Mouse (Mus musculus): ENCODE measurements around the gene Gm2174. TPM values are rescaled to one million over a fixed set of nuclear protein-coding genes. Genes with fewer than 3 reads are reported as not detected.

The Gm2174 gene
- 1 to 10 TPM in 1 of 2 experiments, under 1 TPM in 1; 0.80 to 2.1 TPM for total RNA-seq (2021)
- long read RNA-seq, experiment 1: 0 reads
- long read RNA-seq, experiment 2: 0 reads

DNA sequence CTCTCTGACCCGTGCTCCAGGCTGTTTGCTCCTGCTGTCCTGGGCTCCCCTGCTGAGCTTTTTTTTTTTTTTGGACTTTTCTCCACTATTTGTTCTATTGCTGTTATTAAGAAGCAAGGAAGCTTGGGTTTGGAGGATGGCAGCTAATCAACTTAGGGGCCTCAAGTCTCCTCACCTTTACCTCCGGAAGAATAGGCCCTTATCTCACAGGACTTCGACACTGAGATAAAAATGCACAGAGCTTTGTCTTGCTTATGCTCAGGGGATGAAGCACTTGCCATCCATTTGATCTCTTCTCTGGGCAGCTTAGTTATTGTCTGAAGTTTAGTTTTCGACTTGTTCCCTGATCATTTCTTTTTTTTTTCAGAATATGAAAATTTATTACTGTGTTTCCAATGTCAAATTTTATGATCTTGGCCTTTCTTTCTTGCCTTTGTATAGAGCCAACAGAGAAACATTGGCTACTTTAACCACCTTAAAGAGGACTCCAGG is at the start of gene Gm2174:
TSS of gene Gm2174 (plus strand) at position 442 of the 492 bp plus-strand sequence.
- no peak for DNase-seq (ENCODE audit: low spot score in 2 of 2)

DNA sequence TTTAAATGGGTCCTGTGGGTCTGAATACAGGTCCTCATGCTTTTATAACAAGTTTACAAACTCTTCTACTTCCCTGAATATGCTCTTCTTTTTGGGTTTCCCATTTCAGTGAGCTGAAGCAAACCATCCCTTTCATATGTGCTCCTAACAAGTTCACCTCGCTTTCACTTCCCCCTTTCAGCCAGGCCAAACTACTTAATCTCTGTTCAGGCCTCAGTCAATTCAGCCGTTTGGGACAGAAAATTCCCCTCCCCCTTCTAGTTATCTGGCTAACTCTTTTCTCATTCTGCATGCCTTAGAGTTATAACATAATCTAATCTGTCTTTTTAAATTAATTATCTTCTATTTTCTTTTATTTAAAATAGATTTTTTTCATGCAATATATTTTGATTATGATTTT is 43.1 kb upstream of the Gm2174 start:
- DNase-seq (ENCODE audit: low spot score in 2 of 2): no peak

DNA sequence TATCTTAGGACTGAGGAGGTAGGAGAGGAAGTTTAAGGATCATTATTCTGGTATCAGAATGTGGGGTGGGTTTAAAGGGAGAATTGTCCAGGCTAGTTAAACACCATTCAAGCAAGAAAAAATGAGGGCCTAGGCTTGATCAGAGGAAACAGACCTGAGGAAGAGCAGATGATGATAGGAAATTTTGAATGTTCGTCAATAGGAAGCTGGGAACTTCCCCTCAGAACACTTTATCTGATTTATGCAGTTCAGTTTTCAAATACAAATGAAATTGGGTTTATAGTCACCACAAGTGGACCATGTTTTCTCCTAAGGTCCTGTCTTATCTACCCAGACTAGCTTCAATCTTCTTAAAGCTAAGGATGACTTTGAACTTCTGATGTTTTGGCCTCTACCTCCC is 42.3 kb upstream of the Gm2174 start:
- DNase-seq (ENCODE audit: low spot score in 2 of 2): no peak

DNA sequence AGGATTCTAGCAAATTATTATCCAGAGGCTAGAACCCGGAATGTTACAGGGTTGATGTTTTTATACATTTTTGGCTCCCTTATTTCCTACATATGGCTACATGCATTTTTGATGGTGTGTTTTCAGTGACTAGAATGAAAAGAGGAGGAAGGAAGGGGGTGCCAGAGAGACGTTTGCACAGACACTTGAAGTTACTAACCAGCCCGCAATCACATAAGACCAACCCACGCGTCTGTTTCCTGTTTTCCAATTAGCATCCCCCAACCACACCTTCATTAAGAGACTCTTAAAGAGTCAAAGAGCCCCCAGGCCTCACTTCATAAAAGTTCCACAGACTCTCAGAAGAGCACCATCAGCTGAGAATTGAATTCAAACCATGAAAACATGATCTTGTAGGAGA is 41.6 kb upstream of the Gm2174 start:
- DNase-seq (ENCODE audit: low spot score in 2 of 2): no peak

DNA sequence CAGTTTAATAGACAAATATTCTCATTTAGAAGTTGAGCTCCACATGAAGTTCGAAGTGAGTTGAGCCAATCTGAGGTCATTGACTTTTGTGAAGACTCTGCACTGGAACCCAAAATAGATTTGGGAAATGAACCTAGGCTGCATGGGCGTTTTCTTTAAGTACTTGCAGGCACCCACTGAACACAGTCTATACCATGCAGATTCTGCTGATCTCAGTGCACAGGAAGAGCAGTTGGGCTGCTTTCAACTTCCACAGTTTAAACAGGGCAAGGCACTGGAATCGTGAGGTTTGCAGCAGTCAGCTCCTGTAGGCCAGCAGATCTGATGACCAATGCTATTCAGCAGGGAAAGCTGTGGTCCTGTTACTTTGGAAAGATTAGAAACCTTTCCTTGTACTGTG is 31.5 kb upstream of the Gm2174 start:
- no peak for DNase-seq (ENCODE audit: low spot score in 2 of 2)

DNA sequence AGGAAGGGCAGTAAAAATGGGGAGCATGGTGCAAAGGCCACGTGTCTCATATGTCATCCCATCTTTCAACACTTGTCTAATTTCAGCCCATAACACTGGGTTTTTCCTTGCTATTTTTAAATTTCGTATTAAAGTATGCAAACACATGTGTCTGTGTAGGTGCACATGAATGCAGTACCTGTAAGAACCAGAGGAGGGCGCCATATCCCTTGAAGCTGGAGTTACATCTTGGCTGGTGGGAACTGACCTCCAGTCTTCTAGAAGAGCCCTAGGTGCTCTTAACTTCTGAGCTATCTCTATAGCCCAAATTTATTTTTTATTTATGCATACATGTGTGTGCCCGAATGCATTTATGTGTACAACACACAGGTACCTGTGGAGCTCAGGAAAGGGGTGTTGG is 30.2 kb upstream of the Gm2174 start:
- no peak for DNase-seq (ENCODE audit: low spot score in 2 of 2)

DNA sequence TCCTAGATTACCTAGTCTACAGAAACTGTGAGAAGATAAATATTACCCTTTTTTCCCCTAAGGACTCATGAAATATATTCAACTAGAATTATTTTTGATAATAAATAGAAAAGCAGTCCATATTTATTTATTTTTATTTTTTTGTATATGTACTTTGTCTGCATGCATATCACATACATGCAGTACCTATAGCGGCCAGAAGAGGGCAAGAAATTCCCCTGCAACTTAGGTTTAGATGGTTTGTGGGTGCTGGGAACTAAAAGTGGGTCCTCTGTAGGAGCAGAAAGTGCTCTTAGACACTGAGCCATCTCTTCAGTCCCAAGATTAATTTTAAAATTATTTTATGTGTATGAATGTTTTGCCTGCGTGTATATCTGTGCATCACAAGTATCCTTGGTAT is 17.2 kb upstream of the Gm2174 start:
- no peak for DNase-seq (ENCODE audit: low spot score in 2 of 2)

DNA sequence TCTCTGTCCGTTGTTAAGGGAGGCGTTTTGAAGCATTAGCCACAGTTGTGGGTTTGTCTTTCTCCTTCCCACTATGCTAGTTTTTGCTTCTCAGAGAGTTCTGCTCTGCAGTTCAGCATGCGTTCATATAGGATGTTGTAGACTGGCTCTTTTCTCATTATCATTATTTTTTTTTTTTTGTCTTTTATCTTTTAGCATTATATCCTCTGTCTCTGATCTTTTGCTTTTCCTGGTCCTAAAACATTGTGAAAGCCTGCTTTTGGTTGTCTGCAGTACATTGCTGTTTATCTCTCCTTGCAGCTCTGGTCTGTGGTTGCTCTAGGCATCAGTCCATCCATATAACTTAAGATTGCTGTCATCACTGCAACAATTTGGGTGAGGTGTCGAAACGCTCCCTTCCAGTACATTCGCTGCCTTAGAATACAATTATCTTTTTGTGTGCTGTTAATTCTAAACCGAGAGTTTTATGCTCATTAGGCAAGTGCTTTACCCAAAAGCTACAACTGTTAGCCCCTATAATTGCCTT is 11.9 kb upstream of the Gm2174 start:
- DNase-seq (ENCODE audit: low spot score in 2 of 2): no peak

DNA sequence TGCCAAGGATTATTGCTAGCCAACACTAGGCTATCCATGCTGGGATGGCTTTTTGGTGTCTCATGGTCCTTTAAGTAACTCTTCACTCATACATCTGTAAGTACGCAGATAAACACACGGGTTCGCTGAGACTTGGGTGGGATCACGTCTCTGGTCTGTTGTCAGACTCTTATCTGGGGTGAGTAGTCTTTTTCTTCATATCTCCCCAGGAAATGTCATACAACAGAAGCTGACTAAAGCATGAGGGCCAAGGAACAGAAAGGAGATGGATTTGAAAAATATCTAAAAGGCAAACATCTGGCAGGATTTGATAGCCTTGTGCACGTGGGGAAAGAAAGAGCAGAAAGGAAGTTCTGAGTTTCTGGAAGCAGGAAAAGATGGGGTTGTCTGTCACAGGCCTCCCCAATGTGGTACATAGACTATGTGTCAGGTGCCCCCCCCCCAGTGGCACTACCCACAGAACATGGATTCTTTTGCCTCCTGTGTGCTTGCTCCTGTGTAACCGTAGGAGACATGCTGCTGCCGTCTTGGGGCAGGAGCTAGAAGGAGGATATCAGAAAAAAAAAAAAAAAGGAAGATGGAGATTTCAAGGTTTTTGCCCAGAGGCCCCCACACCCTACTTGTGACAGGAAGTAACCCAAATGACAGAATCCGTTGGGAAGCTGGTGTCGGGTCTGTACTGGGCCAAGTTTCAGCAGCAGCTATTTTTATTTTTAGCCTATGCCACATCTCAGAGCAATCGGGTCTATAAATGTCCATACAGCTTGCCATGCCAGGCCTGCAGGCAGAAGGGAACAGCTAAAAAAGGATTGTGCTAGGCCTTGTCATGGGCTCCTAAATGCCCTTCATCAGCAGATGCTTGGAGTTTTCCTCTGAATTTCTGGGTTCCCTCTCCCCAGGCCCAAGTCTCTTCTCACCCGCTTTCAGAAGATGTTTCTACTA is 1.0 kb upstream of the Gm2174 start:
- DNase-seq (ENCODE audit: low spot score in 2 of 2): no peak

DNA sequence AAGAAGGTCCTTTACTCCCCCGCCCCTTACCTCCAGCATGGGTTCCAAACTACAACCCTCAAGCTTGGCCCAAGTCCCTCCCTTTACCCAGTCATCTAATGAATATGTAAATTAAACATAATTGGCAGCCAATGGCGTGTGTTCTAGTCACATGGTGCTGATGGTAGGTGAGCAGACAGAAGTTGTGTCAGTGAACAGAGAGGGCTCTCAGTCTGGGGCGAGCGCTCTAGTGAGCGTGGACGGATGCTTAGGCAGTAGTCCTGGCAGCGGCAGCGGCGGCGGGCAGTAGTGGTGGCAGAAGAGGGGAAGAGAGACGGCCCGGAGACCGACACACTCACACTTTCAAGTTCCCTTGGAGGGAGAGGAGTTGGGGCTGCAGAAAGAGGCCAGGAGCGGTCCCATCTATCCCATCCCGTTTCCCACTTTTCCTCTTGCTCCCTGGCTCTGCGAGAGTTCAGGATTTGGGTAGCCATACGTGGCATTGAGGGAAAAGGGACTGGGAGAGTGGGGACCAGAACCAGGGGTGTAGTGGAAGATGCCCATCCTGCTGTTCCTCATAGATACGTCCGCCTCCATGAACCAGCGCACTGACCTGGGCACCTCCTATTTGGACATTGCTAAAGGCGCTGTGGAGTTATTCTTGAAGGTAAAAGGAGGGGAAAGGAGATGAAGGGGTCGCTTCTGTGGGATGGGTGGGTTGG is 7.1 kb downstream of the Gm2174 start, which contains the start of gene Ints6l:
TSS of gene Ints6l (plus strand) at position 187 of the 701 bp plus-strand sequence.
- peak; percentile 19 to 43 for DNase-seq (ENCODE audit: low spot score in 2 of 2)

DNA sequence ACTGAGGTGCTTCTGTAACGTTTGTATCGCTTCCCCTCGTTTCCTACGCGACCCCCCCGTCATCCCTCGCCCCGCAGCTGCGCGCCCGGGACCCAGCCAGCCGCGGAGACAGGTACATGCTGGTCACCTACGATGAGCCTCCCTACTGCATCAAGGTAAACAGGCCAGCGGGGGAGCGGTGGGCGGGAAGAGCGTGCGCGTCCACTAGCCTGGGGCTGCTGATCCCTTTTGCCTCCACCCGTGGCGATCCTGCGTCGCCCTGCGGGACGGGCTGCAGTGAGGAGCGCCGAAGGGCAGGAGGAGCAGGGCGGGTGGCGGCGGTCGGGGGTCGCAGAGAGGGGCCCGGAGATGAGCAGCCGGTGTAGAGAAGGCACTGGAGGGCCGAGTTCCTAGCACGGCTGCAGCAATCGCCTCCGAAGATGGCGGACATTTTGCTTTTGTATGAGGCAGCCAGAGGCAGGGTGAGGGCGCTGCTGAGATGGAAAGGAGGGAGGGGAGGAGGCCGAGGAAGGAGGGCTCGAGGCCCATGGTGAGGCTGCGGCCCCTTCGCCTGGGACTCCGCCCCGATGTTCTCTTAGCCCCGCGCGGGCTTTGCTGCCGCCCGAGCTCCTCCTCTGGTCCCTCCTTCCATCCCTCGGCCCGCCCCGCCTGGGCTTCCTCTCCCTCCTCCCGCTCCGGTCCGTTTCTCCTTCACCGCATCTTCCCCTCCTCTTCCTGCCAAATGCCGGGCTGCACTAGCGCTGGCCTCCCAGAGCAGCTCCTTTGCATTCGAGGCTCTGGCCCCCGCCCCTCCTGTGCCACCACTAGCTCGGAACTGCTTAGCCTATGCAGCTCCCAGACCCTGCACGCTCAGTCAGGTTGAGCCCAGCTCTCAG is 7.8 kb downstream of the Gm2174 start:
- DNase-seq (ENCODE audit: low spot score in 2 of 2): peak; percentile 70 to 85

DNA sequence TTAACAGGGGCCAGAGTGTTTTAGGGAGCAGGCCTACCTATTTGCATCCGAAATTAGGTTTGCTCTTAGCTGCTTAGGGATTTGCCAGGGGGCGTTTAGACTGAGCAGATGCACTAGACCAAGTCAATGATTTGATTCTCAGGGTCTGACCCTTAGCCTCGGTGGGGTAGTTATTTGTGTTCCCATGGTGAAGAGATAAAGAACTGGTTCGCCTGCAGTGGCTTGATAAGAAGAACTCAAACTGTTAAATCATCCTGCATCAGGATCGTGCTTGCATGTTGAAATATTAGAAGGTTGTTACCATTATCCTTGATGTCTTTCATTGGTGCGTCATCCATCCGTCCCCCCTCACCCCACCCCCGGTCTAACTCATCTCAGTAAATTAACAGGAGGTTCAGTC is 8.6 kb downstream of the Gm2174 start:
- no peak for DNase-seq (ENCODE audit: low spot score in 2 of 2)

DNA sequence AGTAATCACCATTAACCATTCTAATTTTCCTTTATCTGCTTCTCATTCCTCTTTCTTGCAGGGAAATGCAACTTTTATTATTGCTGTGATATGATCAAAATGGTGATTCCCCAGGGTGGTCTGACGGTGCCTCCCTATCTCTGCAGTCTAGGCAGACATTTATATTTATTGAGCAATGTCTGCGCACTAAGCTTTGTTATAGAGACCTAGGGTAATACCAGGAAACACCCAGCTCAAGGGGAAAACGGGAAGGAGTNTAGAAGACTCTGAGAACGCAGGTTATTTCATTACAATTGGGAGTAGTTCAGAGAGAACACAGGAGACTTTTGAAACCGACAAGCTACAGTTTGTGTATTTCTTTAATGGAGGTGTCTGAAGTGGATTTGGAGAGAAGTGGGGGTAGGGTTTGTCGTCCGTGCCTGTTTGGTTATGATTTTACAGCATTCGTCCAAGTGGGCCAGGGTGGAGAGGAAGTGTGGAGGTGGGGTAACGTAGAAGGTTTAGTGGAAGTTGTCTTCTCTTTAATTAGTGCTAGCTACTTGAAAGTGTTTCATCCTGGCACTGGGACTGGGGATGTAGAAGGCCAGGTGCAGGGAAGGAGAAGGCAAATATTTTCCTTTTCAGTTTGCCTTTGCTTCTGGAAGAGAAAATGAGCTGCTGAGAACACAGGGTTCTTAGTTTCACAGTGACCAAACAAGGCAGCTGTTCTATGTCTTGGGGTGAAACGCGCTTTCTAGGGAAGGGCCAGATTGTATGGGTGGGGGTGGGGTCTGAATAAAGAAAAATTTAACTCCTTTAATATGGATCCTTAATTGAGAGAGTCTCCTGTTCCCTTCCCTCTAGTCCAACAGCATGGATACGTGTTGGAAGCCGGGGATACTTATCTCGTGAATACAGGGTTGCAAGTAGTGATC is 14.5 kb downstream of the Gm2174 start:
- DNase-seq (ENCODE audit: low spot score in 2 of 2): no peak

DNA sequence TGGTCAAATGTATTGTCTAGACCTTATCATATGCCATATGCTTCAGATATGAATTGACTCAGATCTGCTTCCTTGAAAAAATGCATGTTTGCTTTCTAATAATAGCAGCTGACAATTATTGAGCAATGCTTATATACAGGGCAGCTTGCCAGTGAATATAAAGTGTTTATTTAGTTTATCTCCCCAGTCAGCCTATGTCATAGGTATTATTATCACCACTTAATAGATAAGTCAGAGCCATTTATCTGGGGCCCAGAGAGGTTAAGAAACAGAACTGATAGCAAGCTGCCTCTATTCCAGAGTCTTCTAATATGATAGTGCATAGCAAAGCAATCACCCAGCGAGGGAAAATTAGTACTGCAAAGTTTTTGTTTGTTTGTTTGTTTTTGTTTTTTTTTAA is 17.1 kb downstream of the Gm2174 start:
- no peak for DNase-seq (ENCODE audit: low spot score in 2 of 2)

DNA sequence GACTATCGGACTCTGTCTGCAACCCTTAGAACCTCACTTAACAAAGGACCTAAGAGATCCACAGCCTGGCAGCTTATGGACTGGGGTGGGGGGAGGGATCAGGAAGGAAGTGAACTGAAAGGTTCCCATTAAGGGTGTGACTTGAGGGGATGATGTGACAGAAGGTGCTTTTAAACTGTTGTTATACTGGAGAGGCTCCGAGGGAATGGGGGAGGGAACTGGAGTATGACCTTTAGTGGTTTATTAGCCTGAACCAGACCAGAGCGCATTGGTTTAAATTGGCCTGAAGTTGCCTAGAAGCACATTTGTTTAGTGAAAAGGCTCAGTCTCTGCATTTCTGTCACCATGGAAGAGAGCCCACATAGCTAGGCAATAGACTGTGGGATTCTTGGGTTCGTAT is 19.9 kb downstream of the Gm2174 start:
- DNase-seq (ENCODE audit: low spot score in 2 of 2): no peak

DNA sequence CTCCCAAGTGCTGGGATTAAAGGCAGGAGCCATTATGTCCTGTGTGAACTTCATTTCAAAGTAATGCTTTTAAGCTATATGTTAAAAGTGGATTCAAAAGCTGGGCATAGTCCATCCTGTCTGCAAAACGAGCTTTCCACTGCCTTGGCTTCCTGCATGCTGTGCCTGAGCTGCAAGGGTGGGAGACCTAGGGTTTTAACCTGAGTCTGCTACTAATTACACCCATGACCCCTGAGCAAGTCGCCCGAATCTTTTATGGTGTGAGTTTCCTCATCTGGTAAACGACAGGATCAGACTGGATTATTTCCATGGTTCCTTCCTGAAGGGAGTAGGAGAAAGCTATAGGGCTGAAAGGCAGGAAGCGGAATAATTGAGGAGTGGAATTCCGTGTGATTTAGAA is 20.7 kb downstream of the Gm2174 start:
- DNase-seq (ENCODE audit: low spot score in 2 of 2): no peak

DNA sequence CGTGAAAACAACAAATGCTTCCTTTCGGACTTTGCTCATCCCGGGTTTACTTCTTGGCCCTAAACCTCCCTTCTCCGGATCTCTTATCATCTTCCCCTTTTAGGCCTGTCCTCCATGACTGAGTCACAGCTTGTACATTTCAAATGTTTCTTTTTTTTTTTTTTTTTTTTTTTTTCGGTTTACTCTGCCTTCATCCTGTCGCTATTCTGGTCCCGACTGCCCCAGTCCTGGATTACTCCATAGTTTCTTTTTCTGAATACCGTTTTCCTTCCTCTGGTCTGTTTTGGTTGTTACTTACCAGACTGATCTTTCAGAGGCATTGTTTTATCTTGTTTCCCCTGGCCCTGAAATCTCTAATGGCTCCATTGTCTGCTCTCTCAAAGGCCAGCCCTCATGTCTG is 26.3 kb downstream of the Gm2174 start:
- DNase-seq (ENCODE audit: low spot score in 2 of 2): no peak

DNA sequence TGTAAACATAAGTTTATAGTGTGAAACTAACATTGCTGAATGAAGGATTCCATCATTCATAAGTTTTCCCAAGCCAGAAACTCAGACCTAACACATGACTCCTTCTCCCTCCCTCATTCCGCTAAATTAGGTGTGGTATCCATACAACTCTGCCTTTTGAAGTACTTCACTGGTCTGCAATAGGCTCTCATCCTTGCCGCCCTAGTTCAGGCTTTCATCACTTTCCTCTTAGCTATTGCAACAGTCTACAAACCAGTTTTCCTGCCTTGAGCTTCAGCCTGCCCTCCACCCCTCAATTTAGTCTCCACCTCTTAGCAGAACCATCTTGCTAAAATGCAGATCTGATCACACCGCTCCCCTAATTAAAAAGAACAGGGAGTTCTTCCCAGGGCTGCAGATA is 29.8 kb downstream of the Gm2174 start:
- no peak for DNase-seq (ENCODE audit: low spot score in 2 of 2)

DNA sequence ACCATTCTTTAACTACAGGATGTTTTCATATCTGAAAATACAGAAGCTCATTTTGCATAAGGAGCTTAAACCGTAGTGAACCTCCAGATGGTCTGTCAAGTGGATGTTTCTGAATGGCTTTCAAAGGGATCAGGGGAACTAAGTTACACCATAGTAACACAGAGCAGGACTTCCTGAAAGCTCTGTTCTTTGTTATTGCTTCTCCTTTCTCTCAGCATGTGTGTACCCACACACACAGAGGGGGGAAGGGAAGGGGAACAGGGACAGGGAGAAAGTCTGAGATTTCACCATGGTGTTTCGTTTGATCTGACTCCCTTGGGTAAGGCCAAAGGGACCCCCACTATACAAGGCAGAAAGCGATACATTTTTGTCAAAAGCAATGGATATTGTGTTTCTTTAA is 34.1 kb downstream of the Gm2174 start:
- DNase-seq (ENCODE audit: low spot score in 2 of 2): no peak

DNA sequence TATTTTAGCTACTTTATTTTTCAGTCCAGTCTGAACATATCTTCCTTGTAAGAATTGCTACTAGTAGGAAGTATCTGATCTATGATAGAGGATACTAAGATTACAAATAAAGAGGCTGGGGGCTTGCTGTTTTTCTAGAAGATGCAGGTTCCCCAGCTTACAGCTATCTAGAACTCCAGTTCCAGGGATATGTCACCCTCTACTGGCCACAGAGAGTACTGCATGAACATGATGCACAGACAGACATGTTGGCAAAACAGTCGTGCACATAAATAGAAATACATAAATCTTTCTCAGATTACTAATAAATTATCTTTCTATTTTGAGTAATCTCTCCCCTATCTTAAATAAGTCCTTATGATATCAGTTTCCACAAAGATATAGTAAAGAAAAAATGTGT is 42.0 kb downstream of the Gm2174 start:
- DNase-seq (ENCODE audit: low spot score in 2 of 2): peak; percentile 44 to 61

Measured in gastrocnemius, postnatal 4 days (tissue).